Mouse (Mus musculus) lung, embryonic 14.5 days (tissue): ENCODE measurements around the gene Tmod3. TPM values are rescaled to one million over a fixed set of nuclear protein-coding genes. Genes with fewer than 3 reads are reported as not detected.
A peak's percentile ranks its signal among the peaks of the same experiment; 100 is the strongest.

ENCODE experiments used
- ATAC-seq: fragments of 200-750 bp; cut with Nextera tagmentation; 2 replicates; pipeline ENCODE4 v1.8.0; 2017; ENCODE audit warnings: mild to moderate bottlenecking, moderate TSS enrichment, moderate library complexity; ENCODE audit not compliant: insufficient read depth
- DNase-seq: peaks from one replicate; pipeline ENCODE4 v3.0.0-alpha.2; 2015
- H3K27ac ChIP-seq: fragments of 300-500 bp; sonication (generic); 2 replicates; pipeline ENCODE4 v1.5.1; 2014; ENCODE audit warnings: low read depth, mild to moderate bottlenecking, moderate library complexity
- H3K27me3 ChIP-seq: fragments of 300-500 bp; sonication (generic); 2 replicates; pipeline ENCODE4 v1.6.1; 2014; ENCODE audit warnings: low read length, control low read depth; ENCODE audit not compliant: insufficient read depth
- H3K36me3 ChIP-seq: fragments of 300-500 bp; sonication (generic); 2 replicates; pipeline ENCODE4 v1.6.1; 2014; ENCODE audit warnings: control low read depth; ENCODE audit not compliant: insufficient read depth
- H3K4me1 ChIP-seq: fragments of 300-500 bp; sonication (generic); 2 replicates; pipeline ENCODE4 v1.6.1; 2014; ENCODE audit warnings: antibody characterized with exemption, control low read depth; ENCODE audit not compliant: insufficient read depth
- H3K4me2 ChIP-seq: fragments of 300-500 bp; sonication (generic); 2 replicates; pipeline ENCODE4 v1.6.1; 2014; ENCODE audit warnings: mild to moderate bottlenecking
- H3K4me3 ChIP-seq: fragments of 300-500 bp; sonication (generic); 2 replicates; pipeline ENCODE4 v1.5.1; 2014; ENCODE audit warnings: low read depth, low read length
- H3K9ac ChIP-seq: fragments of 300-500 bp; sonication (generic); 2 replicates; pipeline ENCODE4 v1.6.1; 2014
- H3K9me3 ChIP-seq: fragments of 300-500 bp; sonication (generic); 2 replicates; pipeline ENCODE4 v1.6.1; 2016; ENCODE audit warnings: low read depth, low read length, control low read depth
- CTCF ChIP-seq: IDR thresholded peaks from 2 replicates; pipeline ENCODE4 v1.5.1; 2016; ENCODE audit warnings: antibody characterized with exemption, low read depth
- WGBS: fragments of 180-500 bp; shearing (Covaris S2); extraction: QIAGEN DNeasy Blood & Tissue Kit; methylation state at CpG from one replicate; pipeline ENCODE4 v1.1.7; 2014; 5-methylcytosine and 5-hydroxymethylcytosine counted together
- polyA plus RNA-seq: library from polyadenylated mRNA; unstranded; fragments of >200 nt; fragmentation: Nextera tagmentation; extraction: Ambion mirVana; gene quantifications from 2 replicates; pipeline ENCODE4 v1.2.1, GENCODE M21; 2014

Tmod3 gene
- polyA plus RNA-seq, 1 experiment from 2014 or later = 131 TPM

DNA sequence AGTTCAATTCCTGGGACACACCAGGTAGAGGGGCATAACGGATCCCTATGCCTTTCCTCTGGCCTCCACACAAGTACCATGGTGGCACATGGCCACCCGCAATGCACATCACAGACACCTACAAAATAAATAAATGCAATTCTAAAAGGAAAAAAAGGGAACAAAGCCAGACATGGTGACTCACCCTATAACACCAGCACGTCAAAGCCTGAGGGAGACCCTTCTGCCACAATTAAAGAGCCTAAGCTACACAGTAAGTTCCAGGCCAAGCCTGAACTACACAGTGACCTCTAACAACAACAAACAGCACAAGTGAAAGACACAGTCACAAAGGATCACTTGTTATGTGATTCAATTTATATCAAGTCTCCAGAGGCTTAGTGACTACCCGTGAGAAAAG, 5.7 kb downstream of the Tmod3 start:
- no peak for ATAC-seq
- 58% methylated on average over 4 of the region's 4 CpGs for WGBS
- DNase-seq = no peak
- Histone ChIP-seq H3K9me3 (peaks cover 7% of the 10 kb centered on the region; the same call in 1 of the 2 replicates), H3K9ac (no peak overlapping the region), H3K4me3 (no peak overlapping the region), H3K27me3 (no peaks in the 10 kb centered on the region), H3K4me1 (0 out of 2 replicates have a peak, but pooled peaks cover 12% of the 10 kb centered on the region), H3K4me2 (no peak overlapping the region), H3K27ac (no peak overlapping the region), H3K36me3 (no peaks in the 10 kb centered on the region)
- no peak for TF ChIP-seq CTCF

DNA sequence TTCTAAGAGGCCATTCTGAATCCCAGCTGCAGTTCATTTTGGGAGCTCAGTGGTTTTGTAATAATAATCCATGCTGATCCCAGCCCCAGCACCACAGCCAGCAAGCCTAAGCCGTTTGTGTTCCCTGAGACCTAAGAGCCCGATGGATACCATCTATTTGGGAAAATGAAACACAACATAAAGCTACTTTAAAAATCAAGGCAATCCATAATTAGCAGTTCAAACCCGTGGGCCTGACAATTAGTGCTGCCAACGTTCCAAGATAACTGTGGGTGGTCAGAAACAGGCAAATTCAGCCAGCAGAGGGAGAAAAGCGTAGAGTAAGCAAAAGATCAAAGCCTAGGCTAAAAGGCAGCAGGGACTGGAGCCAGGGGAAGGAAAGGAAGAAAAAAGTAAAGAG, 8.1 kb downstream of the Tmod3 start:
- Histone ChIP-seq H3K9me3 (peaks cover 7% of the 10 kb centered on the region; the same call in 1 of the 2 replicates), H3K4me3 (no peak overlapping the region), H3K4me1 (0 out of 2 replicates have a peak, but pooled peaks cover 6% of the 10 kb centered on the region), H3K4me2 (no peak overlapping the region), H3K27me3 (no peaks in the 10 kb centered on the region), H3K9ac (no peak overlapping the region), H3K36me3 (no peaks in the 10 kb centered on the region), H3K27ac (peak overlapping the region; percentile 9; the same call in 1 of the 2 replicates)
- ATAC-seq = no peak
- WGBS = 32% methylated on average over 5 of the region's 5 CpGs
- TF ChIP-seq CTCF = peak; percentile 23; the same call in 1 of the 2 replicates
- DNase-seq = peak; percentile 52

GRCm38 (mm10) chr9:75549010-75549409, 10.4 kb downstream of the Tmod3 start:
- peak; percentile 51 for DNase-seq
- no peak overlapping the region for H3K4me3 ChIP-seq
- no peaks in the 10 kb centered on the region for H3K27me3 ChIP-seq
- WGBS = 52% methylated on average over 8 of the region's 8 CpGs
- no peak for TF ChIP-seq CTCF
- H3K4me2 ChIP-seq = no peak overlapping the region
- no peak for ATAC-seq
- H3K9me3 ChIP-seq = peaks cover 7% of the 10 kb centered on the region; the same call in 1 of the 2 replicates
- no peaks in the 10 kb centered on the region for H3K36me3 ChIP-seq
- no peak overlapping the region for H3K9ac ChIP-seq
- no peak overlapping the region for H3K27ac ChIP-seq
- 0 out of 2 replicates have a peak, but pooled peaks cover 6% of the 10 kb centered on the region for H3K4me1 ChIP-seq

- H3K9me3 ChIP-seq = peaks cover 7% of the 10 kb centered on the region; the same call in 1 of the 2 replicates
- peak overlapping the region; percentile 7; the same call in 1 of the 2 replicates for H3K4me2 ChIP-seq
- H3K27me3 ChIP-seq = no peaks in the 10 kb centered on the region
- H3K4me1 ChIP-seq = peaks cover 10% of the 10 kb centered on the region; the same call in 1 of the 2 replicates
- peak; percentile 96 for DNase-seq
- 45% methylated on average over 12 of the region's 12 CpGs for WGBS
- no peak overlapping the region for H3K4me3 ChIP-seq
- H3K9ac ChIP-seq = no peak overlapping the region
- no peaks in the 10 kb centered on the region for H3K36me3 ChIP-seq
- ATAC-seq = peak; percentile 86
- no peak for TF ChIP-seq CTCF
- peak overlapping the region; percentile 40; the same call in 1 of the 2 replicates for H3K27ac ChIP-seq
These were observed 12.4 kb downstream of the Tmod3 start for GRCm38 (mm10) chr9:75546885-75547553.

DNA sequence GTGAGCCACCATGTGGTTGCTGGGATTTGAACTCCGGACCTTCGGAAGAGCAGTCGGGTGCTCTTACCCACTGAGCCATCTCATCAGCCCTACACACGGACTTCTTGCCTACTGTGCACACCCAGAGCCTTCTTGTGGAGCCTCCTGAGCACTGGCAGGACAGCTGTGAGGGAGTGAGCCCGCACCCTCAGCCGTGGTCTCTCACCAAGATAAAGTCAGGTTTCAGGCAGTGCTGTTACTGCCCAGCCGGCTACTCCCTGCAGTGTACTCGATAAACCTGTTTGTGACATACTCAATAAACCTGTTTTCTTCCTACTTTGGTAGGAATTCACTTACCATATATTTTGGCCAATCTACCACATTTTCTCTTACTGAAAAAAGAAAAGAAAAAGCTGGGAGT, 13.9 kb downstream of the Tmod3 start:
- WGBS = 83% methylated on average over 8 of the region's 8 CpGs
- Histone ChIP-seq H3K4me3 (no peak overlapping the region), H3K4me1 (peaks cover 16% of the 10 kb centered on the region; the same call in 1 of the 2 replicates), H3K36me3 (no peaks in the 10 kb centered on the region), H3K9ac (no peak overlapping the region), H3K27ac (no peak overlapping the region), H3K4me2 (no peak overlapping the region), H3K27me3 (no peaks in the 10 kb centered on the region), H3K9me3 (peaks cover 3% of the 10 kb centered on the region; the same call in 1 of the 2 replicates)
- no peak for TF ChIP-seq CTCF
- ATAC-seq (no peak), DNase-seq (no peak)

- DNase-seq = peak; percentile 52
- 11% methylated on average over 5 of the region's 5 CpGs for WGBS
- H3K27ac ChIP-seq = no peak overlapping the region
- no peak for TF ChIP-seq CTCF
- H3K4me1 ChIP-seq = peaks cover 10% of the 10 kb centered on the region; the same call in 1 of the 2 replicates
- H3K9ac ChIP-seq = no peak overlapping the region
- H3K27me3 ChIP-seq = no peaks in the 10 kb centered on the region
- H3K4me3 ChIP-seq = no peak overlapping the region
- H3K9me3 ChIP-seq = no peaks in the 10 kb centered on the region
- peak; percentile 33; the same call in 1 of the 2 replicates for ATAC-seq
- H3K36me3 ChIP-seq = no peaks in the 10 kb centered on the region
- H3K4me2 ChIP-seq = no peak overlapping the region
These were observed 18.0 kb downstream of the Tmod3 start for GRCm38 (mm10) chr9:75541497-75541896.

DNA sequence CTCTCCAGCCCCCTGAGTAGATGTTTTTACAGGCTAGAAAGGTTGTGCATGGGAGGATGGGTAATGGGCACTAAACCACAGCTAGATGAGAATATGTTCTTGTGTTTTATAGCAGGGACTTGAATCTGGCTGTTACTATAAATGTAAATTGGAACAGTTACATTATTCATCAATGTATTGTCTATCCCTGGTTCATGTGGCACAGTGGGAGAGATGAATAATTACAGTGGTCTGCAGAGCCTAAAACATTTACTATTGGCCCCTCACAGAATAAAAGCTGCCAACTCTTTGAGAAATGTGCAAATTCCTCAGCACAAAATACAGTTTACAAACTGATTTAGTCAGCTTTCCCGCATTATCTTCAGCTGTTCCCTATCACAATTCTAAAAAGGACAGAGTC, 23.0 kb downstream of the Tmod3 start:
- no peak overlapping the region for H3K4me3 ChIP-seq
- no peaks in the 10 kb centered on the region for H3K9me3 ChIP-seq
- no peak for DNase-seq
- H3K36me3 ChIP-seq = peaks cover 4% of the 10 kb centered on the region; the same call in 1 of the 2 replicates
- no peak overlapping the region for H3K27ac ChIP-seq
- H3K27me3 ChIP-seq = no peaks in the 10 kb centered on the region
- H3K4me1 ChIP-seq = 0 out of 2 replicates have a peak, but pooled peaks cover 5% of the 10 kb centered on the region
- H3K9ac ChIP-seq = no peak overlapping the region
- no peak for ATAC-seq
- no peak overlapping the region for H3K4me2 ChIP-seq
- whole genome bisulfite sequencing = 82% methylated on average over 1 of the region's 1 CpGs
- TF ChIP-seq CTCF = no peak
